Mouse (Mus musculus): Measurements from ENCODE around the gene H2al1c. TPM values are rescaled to one million over a fixed set of nuclear protein-coding genes. Genes with fewer than 3 reads are reported as not detected.

H2al1c gene
- polyA plus RNA-seq (2021; fragmentation: Nextera tagmentation): not detected in 2 replicates
- long read RNA-seq, experiment 1: 0 reads
- long read RNA-seq, experiment 2: 0 reads

DNA sequence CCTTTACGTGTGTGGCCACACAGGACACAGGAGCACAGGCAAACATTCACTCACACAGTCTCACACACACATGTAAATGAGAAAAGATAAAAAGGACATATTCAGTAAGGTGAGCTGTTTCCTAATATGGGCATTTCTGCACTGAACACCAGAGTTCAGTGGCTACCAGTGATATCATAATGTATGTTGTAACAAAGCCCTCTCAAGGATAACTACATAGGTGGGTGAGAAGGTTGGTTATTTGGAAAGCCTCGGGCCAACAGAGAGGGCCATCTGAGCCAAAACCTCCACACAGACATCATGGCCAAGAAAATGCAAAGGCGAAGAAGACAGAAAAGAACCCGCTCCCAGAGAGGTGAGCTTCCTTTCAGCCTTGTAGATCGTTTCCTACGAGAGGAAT is at the start of gene H2al1c:
Gene H2al1c (plus strand): TSS at position 301 of the 400 bp plus-strand sequence.

DNA sequence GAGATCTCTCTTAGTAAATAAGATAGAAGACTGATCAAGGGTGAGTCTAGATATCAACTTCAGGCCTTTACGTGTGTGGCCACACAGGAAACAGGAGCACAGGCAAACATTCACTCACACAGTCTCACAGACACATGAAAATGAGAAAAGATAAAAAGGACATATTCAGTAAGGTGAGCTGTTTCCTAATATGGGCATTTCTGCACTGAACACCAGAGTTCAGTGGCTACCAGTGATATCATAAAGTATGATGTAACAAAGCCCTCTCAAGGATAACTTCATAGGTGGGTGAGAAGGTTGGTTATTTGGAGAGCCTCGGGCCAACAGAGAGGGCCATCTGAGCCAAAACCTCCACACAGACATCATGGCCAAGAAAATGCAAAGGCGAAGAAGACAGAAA is 6.5 kb upstream of the H2al1c start, which contains the start of gene H2al1a:
Gene H2al1a (plus strand): TSS at position 301 of the 400 bp plus-strand sequence.

DNA sequence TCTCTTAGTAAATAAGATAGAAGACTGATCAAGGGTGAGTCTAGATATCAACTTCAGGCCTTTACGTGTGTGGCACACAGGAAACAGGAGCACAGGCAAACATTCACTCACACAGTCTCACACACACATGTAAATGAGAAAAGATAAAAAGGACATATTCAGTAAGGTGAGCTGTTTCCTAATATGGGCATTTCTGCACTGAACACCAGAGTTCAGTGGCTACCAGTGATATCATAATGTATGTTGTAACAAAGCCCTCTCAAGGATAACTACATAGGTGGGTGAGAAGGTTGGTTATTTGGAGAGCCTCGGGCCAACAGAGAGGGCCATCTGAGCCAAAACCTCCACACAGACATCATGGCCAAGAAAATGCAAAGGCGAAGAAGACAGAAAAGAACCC is 3.3 kb upstream of the H2al1c start, which contains the start of gene H2al1b:
Gene H2al1b (plus strand): TSS at position 301 of the 400 bp plus-strand sequence.

DNA sequence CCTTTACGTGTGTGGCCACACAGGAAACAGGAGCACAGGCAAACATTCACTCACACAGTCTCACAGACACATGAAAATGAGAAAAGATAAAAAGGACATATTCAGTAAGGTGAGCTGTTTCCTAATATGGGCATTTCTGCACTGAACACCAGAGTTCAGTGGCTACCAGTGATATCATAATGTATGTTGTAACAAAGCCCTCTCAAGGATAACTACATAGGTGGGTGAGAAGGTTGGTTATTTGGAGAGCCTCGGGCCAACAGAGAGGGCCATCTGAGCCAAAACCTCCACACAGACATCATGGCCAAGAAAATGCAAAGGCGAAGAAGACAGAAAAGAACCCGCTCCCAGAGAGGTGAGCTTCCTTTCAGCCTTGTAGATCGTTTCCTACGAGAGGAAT is 3.1 kb downstream of the H2al1c start, which contains the start of gene H2al1d:
Gene H2al1d (plus strand): TSS at position 301 of the 400 bp plus-strand sequence.

DNA sequence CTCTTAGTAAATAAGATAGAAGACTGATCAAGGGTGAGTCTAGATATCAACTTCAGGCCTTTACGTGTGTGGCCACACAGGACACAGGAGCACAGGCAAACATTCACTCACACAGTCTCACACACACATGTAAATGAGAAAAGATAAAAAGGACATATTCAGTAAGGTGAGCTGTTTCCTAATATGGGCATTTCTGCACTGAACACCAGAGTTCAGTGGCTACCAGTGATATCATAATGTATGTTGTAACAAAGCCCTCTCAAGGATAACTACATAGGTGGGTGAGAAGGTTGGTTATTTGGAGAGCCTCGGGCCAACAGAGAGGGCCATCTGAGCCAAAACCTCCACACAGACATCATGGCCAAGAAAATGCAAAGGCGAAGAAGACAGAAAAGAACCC is 6.2 kb downstream of the H2al1c start, which contains the start of gene H2al1e:
Gene H2al1e (plus strand): TSS at position 301 of the 400 bp plus-strand sequence.

GRCm38 (mm10) chrX:11314858-11315257 is 9.4 kb downstream of the H2al1c start, which contains the start of gene H2al1f:
TSS of gene H2al1f (plus strand) at chrX:11315158.

DNA sequence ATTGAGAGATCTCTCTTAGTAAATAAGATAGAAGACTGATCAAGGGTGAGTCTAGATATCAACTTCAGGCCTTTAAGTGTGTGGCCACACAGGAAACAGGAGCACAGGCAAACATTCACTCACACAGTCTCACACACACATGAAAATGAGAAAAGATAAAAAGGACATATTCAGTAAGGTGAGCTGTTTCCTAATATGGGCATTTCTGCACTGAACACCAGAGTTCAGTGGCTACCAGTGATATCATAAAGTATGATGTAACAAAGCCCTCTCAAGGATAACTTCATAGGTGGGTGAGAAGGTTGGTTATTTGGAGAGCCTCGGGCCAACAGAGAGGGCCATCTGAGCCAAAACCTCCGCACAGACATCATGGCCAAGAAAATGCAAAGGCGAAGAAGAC is 12.5 kb downstream of the H2al1c start, which contains the start of gene H2al1g:
Gene H2al1g (plus strand): TSS at position 301 of the 400 bp plus-strand sequence.

GRCm38 (mm10) chrX:11321192-11321591 is 15.7 kb downstream of the H2al1c start, which contains the start of gene H2al1h:
TSS of gene H2al1h (plus strand) at chrX:11321492.

DNA sequence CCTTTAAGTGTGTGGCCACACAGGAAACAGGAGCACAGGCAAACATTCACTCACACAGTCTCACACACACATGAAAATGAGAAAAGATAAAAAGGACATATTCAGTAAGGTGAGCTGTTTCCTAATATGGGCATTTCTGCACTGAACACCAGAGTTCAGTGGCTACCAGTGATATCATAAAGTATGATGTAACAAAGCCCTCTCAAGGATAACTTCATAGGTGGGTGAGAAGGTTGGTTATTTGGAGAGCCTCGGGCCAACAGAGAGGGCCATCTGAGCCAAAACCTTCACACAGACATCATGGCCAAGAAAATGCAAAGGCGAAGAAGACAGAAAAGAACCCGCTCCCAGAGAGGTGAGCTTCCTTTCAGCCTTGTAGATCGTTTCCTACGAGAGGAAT is 18.9 kb downstream of the H2al1c start, which contains the start of gene H2al1i:
Gene H2al1i (plus strand): TSS at position 301 of the 400 bp plus-strand sequence.

GRCm38 (mm10) chrX:11327522-11327921 is 22.1 kb downstream of the H2al1c start, which contains the start of gene H2al1j:
TSS of gene H2al1j (plus strand) at chrX:11327822.

Other genes starting within 250 kb of the H2al1c start
- not detected in 2 replicates for gene H2al1a, start 6.4 kb upstream of the H2al1c start, polyA plus RNA-seq (2021; fragmentation: Nextera tagmentation)
- not detected in 2 replicates for gene H2al1b, start 3.2 kb upstream of the H2al1c start, polyA plus RNA-seq (2021; fragmentation: Nextera tagmentation)
- gene H2al1d, start 3.2 kb downstream of the H2al1c start, polyA plus RNA-seq (2021; fragmentation: Nextera tagmentation): not detected in 2 replicates
- not detected in 2 replicates for gene H2al1e, start 6.3 kb downstream of the H2al1c start, polyA plus RNA-seq (2021; fragmentation: Nextera tagmentation)
- gene H2al1f, start 9.5 kb downstream of the H2al1c start, polyA plus RNA-seq (2021; fragmentation: Nextera tagmentation): not detected in 2 replicates
- not detected in 2 replicates for gene H2al1g, start 12.6 kb downstream of the H2al1c start, polyA plus RNA-seq (2021; fragmentation: Nextera tagmentation)
- gene H2al1h, start 15.8 kb downstream of the H2al1c start, polyA plus RNA-seq (2021; fragmentation: Nextera tagmentation): not detected in 2 replicates
- not detected in 2 replicates for gene H2al1i, start 19.0 kb downstream of the H2al1c start, polyA plus RNA-seq (2021; fragmentation: Nextera tagmentation)
- not detected in 2 replicates for gene H2al1j, start 22.2 kb downstream of the H2al1c start, polyA plus RNA-seq (2021; fragmentation: Nextera tagmentation)

Data from layer of hippocampus, adult 6 months (tissue).